Mouse (Mus musculus) myocyte (in vitro differentiated cells): ENCODE measurements around the gene Ccl3. TPM values are rescaled to one million over a fixed set of nuclear protein-coding genes. Genes with fewer than 3 reads are reported as not detected.

Experiments
- H3K27me3 ChIP-seq: one replicate; pipeline ENCODE4 v1.6.1; 2011; ENCODE audit not compliant: control insufficient read depth, insufficient read depth, insufficient read length
- H3K36me3 ChIP-seq: one replicate; pipeline ENCODE4 v1.6.1; 2011; ENCODE audit not compliant: control insufficient read depth, insufficient read depth
- H3K4me2 ChIP-seq: one replicate; pipeline ENCODE4 v1.6.1; 2011; ENCODE audit warnings: low read depth, control low read depth
- H3K4me3 ChIP-seq: one replicate; pipeline ENCODE4 v1.5.1; 2011; ENCODE audit warnings: mild to moderate bottlenecking, control low read depth, moderate library complexity
- H3K79me2 ChIP-seq: one replicate; pipeline ENCODE4 v1.6.1; 2011; ENCODE audit not compliant: control insufficient read depth, insufficient read depth
- H3ac ChIP-seq: one replicate; pipeline ENCODE4 v1.6.1; 2011; ENCODE audit not compliant: control insufficient read depth, insufficient read length
- CEBPB ChIP-seq: IDR thresholded peaks from 2 replicates; pipeline ENCODE4 v1.6.1; 2011; ENCODE audit warnings: mild to moderate bottlenecking, moderate library complexity; ENCODE audit not compliant: poor library complexity, insufficient read depth, severe bottlenecking
- E2F4 ChIP-seq: IDR thresholded peaks from one replicate; pipeline ENCODE4 v1.6.1; 2011; ENCODE audit warnings: mild to moderate bottlenecking, control low read depth, moderate library complexity; ENCODE audit not compliant: insufficient read depth
- MAX ChIP-seq: IDR thresholded peaks from one replicate; pipeline ENCODE4 v1.6.1; 2011; ENCODE audit warnings: low read depth, mild to moderate bottlenecking, control low read depth
- MYOD1 ChIP-seq, 3 experiments: IDR thresholded peaks; one replicate each; pipeline ENCODE4 v1.6.1; 2011; ENCODE audit warnings: control low read depth in 2 of 3, low read depth in 2 of 3, mild to moderate bottlenecking in 2 of 3, moderate library complexity in 1 of 3; ENCODE audit not compliant: insufficient read length in 2 of 3, control insufficient read depth in 1 of 3
- MYOG ChIP-seq, 3 experiments: IDR thresholded peaks; one replicate each; pipeline ENCODE4 v1.6.1; 2011; ENCODE audit warnings: control low read depth in 2 of 3, low read depth in 2 of 3, mild to moderate bottlenecking in 2 of 3; ENCODE audit not compliant: insufficient read length in 2 of 3, control insufficient read depth in 1 of 3, insufficient read depth in 1 of 3
- POLR2A ChIP-seq: IDR thresholded peaks from one replicate; pipeline ENCODE4 v1.6.1; 2011; ENCODE audit warnings: low read depth, mild to moderate bottlenecking, control low read depth, moderate library complexity; ENCODE audit not compliant: insufficient read length
- POLR2AphosphoS2 ChIP-seq: IDR thresholded peaks from one replicate; pipeline ENCODE4 v1.6.1; 2011; ENCODE audit warnings: low read depth, control low read depth; ENCODE audit not compliant: insufficient read length
- REST ChIP-seq: IDR thresholded peaks from one replicate; pipeline ENCODE4 v1.6.1; 2011; ENCODE audit warnings: mild to moderate bottlenecking, control low read depth, moderate library complexity; ENCODE audit not compliant: insufficient read depth, insufficient read length
- SRF ChIP-seq: IDR thresholded peaks from one replicate; pipeline ENCODE4 v1.6.1; 2011; ENCODE audit warnings: low read depth; ENCODE audit not compliant: control insufficient read depth, insufficient read length
- TCF12 ChIP-seq: IDR thresholded peaks from one replicate; pipeline ENCODE4 v1.6.1; 2011; ENCODE audit warnings: mild to moderate bottlenecking, control low read depth; ENCODE audit not compliant: poor library complexity, insufficient read depth, severe bottlenecking
- TCF3 ChIP-seq: IDR thresholded peaks from one replicate; pipeline ENCODE4 v1.6.1; 2011; ENCODE audit warnings: low read depth, control low read depth; ENCODE audit not compliant: insufficient read length
- USF1 ChIP-seq: IDR thresholded peaks from one replicate; pipeline ENCODE4 v1.6.1; 2011; ENCODE audit warnings: low read depth, mild to moderate bottlenecking, control low read depth, moderate library complexity
- polyA plus RNA-seq: library from polyadenylated mRNA; unstranded; fragments of >200 nt; fragmentation: generic; extraction: Trizol; gene quantifications from one replicate; pipeline ENCODE4 v1.2.1, GENCODE M21; 2012; ENCODE audit warnings: missing spikeins

Ccl3 gene
- polyA plus RNA-seq, 1 experiment = not detected

DNA sequence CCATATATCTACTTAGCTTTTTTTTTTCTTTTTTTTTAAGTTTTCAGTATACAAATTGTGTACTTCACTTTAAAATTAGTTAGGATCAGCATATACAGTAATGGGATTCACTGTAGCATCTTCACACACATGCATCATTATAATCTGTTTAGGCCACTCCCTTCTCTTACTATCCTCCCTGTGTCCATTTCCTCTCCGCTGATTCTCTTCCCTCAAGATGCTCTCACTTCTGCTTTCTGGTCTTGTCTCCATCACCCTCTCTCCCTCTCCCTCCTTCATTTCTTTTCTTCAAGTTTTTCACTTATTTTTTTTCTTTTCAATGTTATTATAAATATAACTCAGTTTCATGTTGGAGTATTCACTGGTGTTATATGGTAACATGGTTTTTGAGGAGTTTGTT lies 30.1 kb downstream of the Ccl3 start:
- H3ac ChIP-seq = no peak overlapping the region
- no peak overlapping the region for H3K4me2 ChIP-seq
- no peak overlapping the region for H3K4me3 ChIP-seq
- H3K27me3 ChIP-seq = no peaks in the 10 kb centered on the region
- TF ChIP-seq REST (no peak), USF1 (no peak)
- no peaks in the 10 kb centered on the region for H3K79me2 ChIP-seq
- H3K36me3 ChIP-seq = no peaks in the 10 kb centered on the region

DNA sequence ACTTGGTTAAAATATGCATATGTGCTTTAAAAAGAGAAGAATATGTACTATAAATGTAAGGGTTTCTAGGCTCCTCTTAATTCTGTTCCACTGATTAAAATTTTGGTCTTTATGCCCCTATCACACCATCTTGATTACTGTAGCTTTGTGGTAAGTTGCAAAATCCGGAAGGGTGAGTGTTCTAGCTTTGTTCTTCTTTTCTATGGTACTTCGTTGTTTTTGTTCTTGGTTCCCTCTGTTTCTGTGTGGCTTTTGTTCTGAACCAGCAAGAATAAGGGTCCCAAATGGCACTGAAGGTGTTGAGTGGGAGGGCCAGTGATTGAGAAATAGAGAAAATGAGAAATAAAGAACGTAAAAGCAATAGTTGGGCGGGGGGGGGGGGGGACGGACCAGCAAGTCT lies 30.9 kb downstream of the Ccl3 start:
- Histone ChIP-seq H3K4me3 (no peak overlapping the region), H3K79me2 (no peaks in the 10 kb centered on the region), H3K4me2 (no peak overlapping the region), H3ac (no peak overlapping the region), H3K27me3 (no peaks in the 10 kb centered on the region), H3K36me3 (no peaks in the 10 kb centered on the region)
- TF ChIP-seq SRF = no peak

DNA sequence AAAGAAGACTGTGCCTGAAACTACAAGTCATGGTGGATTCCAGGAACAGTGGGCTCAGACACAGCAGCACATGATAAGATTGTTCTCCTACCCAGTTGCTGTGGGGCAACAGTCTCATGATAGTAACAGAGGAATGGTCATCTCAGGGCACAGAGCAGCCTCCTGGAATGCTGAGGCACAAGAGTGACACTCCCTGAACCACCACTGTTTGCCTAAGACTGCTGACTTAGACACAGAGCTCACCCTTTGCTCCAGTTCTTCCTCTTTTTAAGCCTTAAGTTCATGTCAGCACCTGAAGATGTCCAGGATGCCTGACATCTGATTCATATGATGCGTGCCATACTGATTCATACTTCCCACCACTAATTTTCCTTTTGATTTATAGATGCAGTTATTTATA lies 32.6 kb downstream of the Ccl3 start:
- Histone ChIP-seq H3K79me2 (no peaks in the 10 kb centered on the region), H3K27me3 (no peaks in the 10 kb centered on the region), H3ac (no peak overlapping the region), H3K4me3 (no peak overlapping the region), H3K4me2 (no peak overlapping the region), H3K36me3 (no peaks in the 10 kb centered on the region)
- no peak for TF ChIP-seq E2F4
- TF ChIP-seq REST = no peak

DNA sequence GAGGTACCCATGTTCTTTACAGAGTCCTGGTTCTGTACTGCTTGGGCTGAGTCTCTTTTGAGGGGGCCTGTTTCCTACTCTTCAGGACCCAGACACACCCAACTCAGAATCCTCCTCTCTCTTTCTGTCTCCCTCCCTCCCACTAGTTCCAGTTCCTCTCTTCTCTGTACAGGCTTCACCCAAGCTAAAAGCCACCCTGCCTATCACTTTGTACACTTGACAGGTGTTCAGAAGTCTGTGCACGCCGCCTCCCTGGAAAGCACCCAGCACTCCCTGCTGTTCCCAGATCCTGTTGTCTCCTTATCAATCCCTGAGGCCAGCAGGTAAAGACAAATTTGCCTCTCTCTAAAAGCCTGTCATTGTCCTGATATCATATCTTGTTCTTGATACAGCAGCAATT lies 38.3 kb downstream of the Ccl3 start:
- Histone ChIP-seq H3K27me3 (no peaks in the 10 kb centered on the region), H3K4me2 (no peak overlapping the region), H3K79me2 (no peaks in the 10 kb centered on the region), H3ac (no peak overlapping the region), H3K4me3 (no peak overlapping the region), H3K36me3 (no peaks in the 10 kb centered on the region)
- TF ChIP-seq MAX (no peak), E2F4 (no peak), REST (no peak), TCF3 (no peak), SRF (no peak), MYOG (IDR thresholded peaks at IDR 0.05; ENCODE audit: control insufficient read depth in 1 of 3, insufficient read depth in 1 of 3, insufficient read length in 2 of 3, low read depth in 2 of 3) (no peak), TCF12 (no peak), USF1 (no peak), MYOD1 (IDR thresholded peaks at IDR 0.05; ENCODE audit: control insufficient read depth in 1 of 3, insufficient read length in 2 of 3, low read depth in 2 of 3) (no peak), POLR2AphosphoS2 (no peak), CEBPB (no peak)

DNA sequence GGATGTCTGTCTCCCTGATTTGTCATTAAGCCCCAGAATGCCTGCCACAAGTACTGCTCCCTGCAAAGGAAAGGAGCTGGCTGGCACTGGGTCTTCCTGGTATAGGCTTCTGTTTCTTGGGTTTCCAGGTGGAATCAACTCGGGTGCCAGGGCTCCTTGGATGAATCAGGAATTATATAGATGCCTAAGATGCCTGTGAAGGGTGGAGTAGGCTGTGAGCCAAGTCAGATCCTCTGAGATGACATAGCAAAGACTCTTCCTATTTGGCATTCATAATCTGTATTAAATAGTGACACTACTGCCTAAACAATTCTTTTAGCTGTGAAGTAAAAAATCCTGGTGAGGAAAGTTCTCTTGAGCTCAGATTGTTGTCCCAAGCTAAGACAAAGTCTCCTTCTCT lies 42.8 kb downstream of the Ccl3 start:
- Histone ChIP-seq H3K36me3 (no peaks in the 10 kb centered on the region), H3K4me2 (no peak overlapping the region), H3K79me2 (no peaks in the 10 kb centered on the region), H3ac (no peak overlapping the region), H3K4me3 (no peak overlapping the region), H3K27me3 (no peaks in the 10 kb centered on the region)
- no peak for TF ChIP-seq MYOG (IDR thresholded peaks at IDR 0.05; ENCODE audit: control insufficient read depth in 1 of 3, insufficient read depth in 1 of 3, insufficient read length in 2 of 3, low read depth in 2 of 3)
- no peak for TF ChIP-seq TCF12
- no peak for TF ChIP-seq POLR2A
- TF ChIP-seq TCF3 = no peak

GRCm38 (mm10) chr11:83605535-83605934 lies 43.6 kb downstream of the Ccl3 start:
- no peaks in the 10 kb centered on the region for H3K79me2 ChIP-seq
- no peak overlapping the region for H3K4me2 ChIP-seq
- no peak overlapping the region for H3ac ChIP-seq
- TF ChIP-seq POLR2A (no peak), MYOD1 (IDR thresholded peaks at IDR 0.05; ENCODE audit: control insufficient read depth in 1 of 3, insufficient read length in 2 of 3, low read depth in 2 of 3) (no peak), MYOG (IDR thresholded peaks at IDR 0.05; ENCODE audit: control insufficient read depth in 1 of 3, insufficient read depth in 1 of 3, insufficient read length in 2 of 3, low read depth in 2 of 3) (no peak), TCF3 (no peak), CEBPB (no peak), USF1 (no peak)
- H3K27me3 ChIP-seq = no peaks in the 10 kb centered on the region
- no peaks in the 10 kb centered on the region for H3K36me3 ChIP-seq
- H3K4me3 ChIP-seq = no peak overlapping the region

DNA sequence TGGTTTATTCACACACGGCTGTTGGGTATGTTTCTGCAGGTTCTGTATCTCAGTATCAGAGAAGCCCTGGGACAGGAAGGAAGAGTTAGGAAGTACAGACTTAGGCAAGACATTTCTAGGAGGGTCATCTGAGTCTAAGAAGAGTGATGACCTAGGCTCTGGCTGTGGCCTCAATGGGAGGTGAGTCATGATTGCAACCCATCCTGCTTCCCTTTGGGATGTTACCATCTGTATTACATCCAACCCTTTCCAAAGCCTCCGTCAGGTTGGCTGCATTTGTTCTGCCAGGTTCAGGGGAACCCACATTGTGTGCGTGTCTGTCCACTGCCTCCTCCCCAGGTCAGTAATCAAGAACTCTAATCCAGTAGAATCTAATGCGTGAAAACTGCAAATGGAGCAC lies 44.5 kb downstream of the Ccl3 start:
- Histone ChIP-seq H3ac (no peak overlapping the region), H3K36me3 (no peaks in the 10 kb centered on the region), H3K79me2 (no peaks in the 10 kb centered on the region), H3K27me3 (no peaks in the 10 kb centered on the region), H3K4me3 (no peak overlapping the region), H3K4me2 (no peak overlapping the region)
- TF ChIP-seq MAX (no peak), CEBPB (no peak), E2F4 (no peak), POLR2A (no peak), MYOD1 (IDR thresholded peaks at IDR 0.05; ENCODE audit: control insufficient read depth in 1 of 3, insufficient read length in 2 of 3, low read depth in 2 of 3) (no peak), TCF12 (no peak), MYOG (IDR thresholded peaks at IDR 0.05; ENCODE audit: control insufficient read depth in 1 of 3, insufficient read depth in 1 of 3, insufficient read length in 2 of 3, low read depth in 2 of 3) (no peak), SRF (no peak), USF1 (no peak), TCF3 (no peak), REST (no peak), POLR2AphosphoS2 (no peak)
